8 mouse cellular contexts compared by ENCODE assay signal in genomic region chr16:4316094-4316474, GRCm38 (mm10).
DNase-seq lines count a peak whose midpoint lies in the region; ATAC-seq lines count a peak whose summit lies in the region.

No protein-coding gene starts in this region.

- ATAC-seq in hindbrain, embryonic 15.5 days (ENCODE audit: low FRiP score, low read depth): peak; percentile 65; the same call in 1 of the 2 replicates

- no peak overlapping the region for H3K4me2 ChIP-seq in hindbrain, embryonic 15.5 days

- DNase-seq in T-cell, adult 2 months (ENCODE audit: low spot score): peak; percentile 60
- DNase-seq in cerebellum, adult 9-10 months: peak; percentile 94
- peak; percentile 59 to 77 for DNase-seq in frontal cortex, postnatal 10 days (ENCODE audit: low spot score in 2 of 2)
- DNase-seq in left cerebral cortex, adult 11 months (ENCODE audit: low spot score): peak; percentile 85
- DNase-seq in lung, postnatal 4 days: peak; percentile 84 to 89
- DNase-seq in right cerebral cortex, adult 18-20 months: peak; percentile 84
- peak; percentile 39 for DNase-seq in urinary bladder, adult 2 months (ENCODE audit: low spot score)

- no peaks in the 10 kb centered on the region for H3K9me3 ChIP-seq in hindbrain, embryonic 15.5 days

- H3K4me3 ChIP-seq in hindbrain, embryonic 15.5 days: no peak overlapping the region

- no peak overlapping the region for H3K27ac ChIP-seq in hindbrain, embryonic 15.5 days (replicated peaks)

- H3K9ac ChIP-seq in hindbrain, embryonic 15.5 days: no peak overlapping the region

- peaks cover 8% of the 10 kb centered on the region; the same call in 1 of the 2 replicates for H3K4me1 ChIP-seq in hindbrain, embryonic 15.5 days (replicated peaks)

- H3K36me3 ChIP-seq in hindbrain, embryonic 15.5 days: no peaks in the 10 kb centered on the region

- WGBS in hindbrain, embryonic 15.5 days: 32% methylated on average over 3 of the region's 3 CpGs

- no peaks in the 10 kb centered on the region for H3K27me3 ChIP-seq in hindbrain, embryonic 15.5 days

Comparison
In these comparisons a context has a peak if more than half of its experiments do, and no peak if none do; other contexts are left out.
1. DNase-seq: peak in every context shown above with its lines; median percentile 94 in cerebellum, adult 9-10 months; 86 in lung, postnatal 4 days; 85 in left cerebral cortex, adult 11 months; 84 in right cerebral cortex, adult 18-20 months; 68 in frontal cortex, postnatal 10 days; 60 in T-cell, adult 2 months; 39 in urinary bladder, adult 2 months.